Mouse (Mus musculus) hindbrain, postnatal 0 days (tissue): Measurements from ENCODE around the gene Napsa. TPM values are rescaled to one million over a fixed set of nuclear protein-coding genes. Genes with fewer than 3 reads are reported as not detected.

Experiments
- ATAC-seq: fragments of 200-750 bp; cut with Nextera tagmentation; 2 replicates; pipeline ENCODE4 v1.8.0; 2017; ENCODE audit warnings: mild to moderate bottlenecking, moderate TSS enrichment, moderate library complexity
- DNase-seq: peaks from one replicate; pipeline ENCODE4 v3.0.0-alpha.2; 2015; ENCODE audit warnings: low spot score
- H3K27ac ChIP-seq: fragments of 300-500 bp; sonication (generic); 2 replicates; pipeline ENCODE4 v1.5.1; 2014; ENCODE audit warnings: mild to moderate bottlenecking
- H3K27me3 ChIP-seq: fragments of 300-500 bp; sonication (generic); 2 replicates; pipeline ENCODE4 v1.6.1; 2014; ENCODE audit warnings: low read length, mixed read lengths; ENCODE audit not compliant: insufficient read depth
- H3K36me3 ChIP-seq: fragments of 300-500 bp; sonication (generic); 2 replicates; pipeline ENCODE4 v1.6.1; 2014; ENCODE audit warnings: low read length, mixed read lengths; ENCODE audit not compliant: insufficient read depth
- H3K4me1 ChIP-seq: fragments of 300-500 bp; sonication (generic); 2 replicates; pipeline ENCODE4 v1.6.1; 2014; ENCODE audit warnings: antibody characterized with exemption, low read length, mixed read lengths; ENCODE audit not compliant: insufficient read depth
- H3K4me2 ChIP-seq: fragments of 300-500 bp; sonication (generic); 2 replicates; pipeline ENCODE4 v1.6.1; 2014; ENCODE audit warnings: low read depth, mild to moderate bottlenecking, low read length, moderate library complexity, mixed read lengths
- H3K4me3 ChIP-seq: fragments of 300-500 bp; sonication (generic); 2 replicates; pipeline ENCODE4 v1.5.1; 2014; ENCODE audit warnings: low read length
- H3K9ac ChIP-seq: fragments of 300-500 bp; sonication (generic); replicated peaks from 2 replicates; pipeline ENCODE4 v1.6.1; 2014; ENCODE audit warnings: mild to moderate bottlenecking, low read length, moderate library complexity, mixed read lengths
- H3K9me3 ChIP-seq: fragments of 300-500 bp; sonication (generic); 2 replicates; pipeline ENCODE4 v1.6.1; 2016; ENCODE audit warnings: low read length, mixed read lengths
- CTCF ChIP-seq: IDR thresholded peaks from 2 replicates; pipeline ENCODE4 v1.5.1; 2016; ENCODE audit warnings: antibody characterized with exemption, control low read depth, low read depth
- WGBS: fragments of 180-500 bp; shearing (Covaris S2); extraction: QIAGEN DNeasy Blood & Tissue Kit; methylation state at CpG from one replicate; pipeline ENCODE4 v1.1.7; 2014; 5-methylcytosine and 5-hydroxymethylcytosine counted together
- polyA plus RNA-seq: library from polyadenylated mRNA; unstranded; fragments of >200 nt; fragmentation: Nextera tagmentation; extraction: Ambion mirVana; gene quantifications from 2 replicates; pipeline ENCODE4 v1.2.1, GENCODE M21; 2015
- total RNA-seq: library from RNA; depleted of rRNA; stranded (reverse); fragments of >200 nt; gene quantifications from 2 replicates; pipeline ENCODE4 v1.2.3, GENCODE M21; 2014

The Napsa gene
- total and polyA plus RNA-seq, 2 experiments from 2014 or later: 0.26 TPM; not detected in 1

GRCm38 (mm10) chr7:44534242-44534641 is 37.9 kb upstream of the Napsa start:
- Histone ChIP-seq H3K4me2 (no peak overlapping the region), H3K27me3 (no peaks in the 10 kb centered on the region), H3K36me3 (peaks cover 10% of the 10 kb centered on the region), H3K9ac (no peak overlapping the region), H3K4me3 (no peak overlapping the region), H3K4me1 (no peaks in the 10 kb centered on the region), H3K9me3 (no peaks in the 10 kb centered on the region), H3K27ac (no peak overlapping the region)
- no peak for DNase-seq
- no peak for TF ChIP-seq CTCF
- WGBS: 93% methylated on average over 13 of the region's 13 CpGs
- no peak for ATAC-seq

- WGBS: 84% methylated on average over 19 of the region's 19 CpGs
- H3K27ac ChIP-seq: no peak overlapping the region
- H3K9ac ChIP-seq: no peak overlapping the region
- H3K36me3 ChIP-seq: peaks cover 10% of the 10 kb centered on the region
- no peak overlapping the region for H3K4me2 ChIP-seq
- H3K9me3 ChIP-seq: no peaks in the 10 kb centered on the region
- ATAC-seq (no peak), DNase-seq (no peak)
- no peaks in the 10 kb centered on the region for H3K27me3 ChIP-seq
- H3K4me3 ChIP-seq: no peak overlapping the region
- H3K4me1 ChIP-seq: no peaks in the 10 kb centered on the region
- peak; percentile 47 for TF ChIP-seq CTCF
Measured at GRCm38 (mm10) chr7:44534656-44535441, 37.3 kb upstream of the Napsa start.

- Histone ChIP-seq H3K4me3 (no peak overlapping the region), H3K4me2 (no peak overlapping the region), H3K36me3 (peaks cover 10% of the 10 kb centered on the region), H3K9me3 (no peaks in the 10 kb centered on the region), H3K27ac (no peak overlapping the region), H3K9ac (no peak overlapping the region), H3K27me3 (no peaks in the 10 kb centered on the region), H3K4me1 (no peaks in the 10 kb centered on the region)
- ATAC-seq (no peak), DNase-seq (no peak)
- TF ChIP-seq CTCF: no peak
- WGBS: 95% methylated on average over 27 of the region's 27 CpGs
Measured at GRCm38 (mm10) chr7:44535657-44536589, 36.3 kb upstream of the Napsa start.

- TF ChIP-seq CTCF: no peak
- H3K9me3 ChIP-seq: no peaks in the 10 kb centered on the region
- H3K27ac ChIP-seq: no peak overlapping the region
- no peak overlapping the region for H3K4me2 ChIP-seq
- H3K36me3 ChIP-seq: peaks cover 10% of the 10 kb centered on the region
- ATAC-seq (no peak), DNase-seq (peak; percentile 24)
- no peaks in the 10 kb centered on the region for H3K27me3 ChIP-seq
- 65% methylated on average over 6 of the region's 6 CpGs for WGBS
- no peaks in the 10 kb centered on the region for H3K4me1 ChIP-seq
- H3K4me3 ChIP-seq: no peak overlapping the region
- no peak overlapping the region for H3K9ac ChIP-seq
Measured at GRCm38 (mm10) chr7:44536590-44536968, 35.6 kb upstream of the Napsa start.

- no peak for TF ChIP-seq CTCF
- Histone ChIP-seq H3K27ac (no peak overlapping the region), H3K36me3 (peaks cover 10% of the 10 kb centered on the region), H3K9ac (no peak overlapping the region), H3K9me3 (no peaks in the 10 kb centered on the region), H3K4me3 (no peak overlapping the region), H3K4me1 (no peaks in the 10 kb centered on the region), H3K4me2 (no peak overlapping the region), H3K27me3 (no peaks in the 10 kb centered on the region)
- 71% methylated on average over 7 of the region's 7 CpGs for WGBS
- no peak for ATAC-seq
- no peak for DNase-seq
Measured at GRCm38 (mm10) chr7:44537009-44537408, 35.2 kb upstream of the Napsa start.

- Histone ChIP-seq H3K4me3 (no peak overlapping the region), H3K27ac (no peak overlapping the region), H3K4me2 (no peak overlapping the region), H3K4me1 (no peaks in the 10 kb centered on the region), H3K9me3 (no peaks in the 10 kb centered on the region), H3K27me3 (no peaks in the 10 kb centered on the region), H3K9ac (no peak overlapping the region), H3K36me3 (peaks cover 10% of the 10 kb centered on the region)
- ATAC-seq (no peak), DNase-seq (no peak)
- no peak for TF ChIP-seq CTCF
- 74% methylated on average over 13 of the region's 13 CpGs for WGBS
Measured at GRCm38 (mm10) chr7:44537496-44537895, 34.7 kb upstream of the Napsa start.
